Mouse (Mus musculus) neural tube, embryonic 14.5 days (tissue): ENCODE results near the gene Dhx15. TPM values are rescaled to one million over a fixed set of nuclear protein-coding genes. Genes with fewer than 3 reads are reported as not detected.
"Not testable (repeated sequence)": the region's sequence is repeated elsewhere in the genome, so short reads cannot be mapped to it uniquely, and the experiment has no call there.

ENCODE experiments used
- ATAC-seq: fragments of 200-750 bp; cut with Nextera tagmentation; 2 replicates; pipeline ENCODE4 v1.8.0; 2017; ENCODE audit warnings: low read depth, mild to moderate bottlenecking, moderate TSS enrichment, moderate library complexity
- H3K27ac ChIP-seq: fragments of 300-500 bp; sonication (generic); 2 replicates; pipeline ENCODE4 v1.5.1; 2014; ENCODE audit warnings: low read depth, mild to moderate bottlenecking, control low read depth, low read length, moderate library complexity, mixed read lengths
- H3K27me3 ChIP-seq: fragments of 300-500 bp; sonication (generic); 2 replicates; pipeline ENCODE4 v1.6.1; 2014; ENCODE audit warnings: low read length; ENCODE audit not compliant: control insufficient read depth, insufficient read depth
- H3K36me3 ChIP-seq: fragments of 300-500 bp; sonication (generic); 2 replicates; pipeline ENCODE4 v1.6.1; 2014; ENCODE audit warnings: low read length, mixed read lengths; ENCODE audit not compliant: control insufficient read depth, insufficient read depth
- H3K4me1 ChIP-seq: fragments of 300-500 bp; sonication (generic); 2 replicates; pipeline ENCODE4 v1.6.1; 2014; ENCODE audit warnings: low read length; ENCODE audit not compliant: control insufficient read depth, insufficient read depth
- H3K4me2 ChIP-seq: fragments of 300-500 bp; sonication (generic); 2 replicates; pipeline ENCODE4 v1.6.1; 2014; ENCODE audit warnings: mild to moderate bottlenecking, low read depth, low read length, control low read depth
- H3K4me3 ChIP-seq: fragments of 300-500 bp; sonication (generic); 2 replicates; pipeline ENCODE4 v1.5.1; 2014; ENCODE audit warnings: low read depth, low read length, control low read depth, mixed read lengths
- H3K9ac ChIP-seq: fragments of 300-500 bp; sonication (generic); replicated peaks from 2 replicates; pipeline ENCODE4 v1.6.1; 2014; ENCODE audit warnings: low read depth, mild to moderate bottlenecking, control low read depth, low read length, mixed read lengths
- H3K9me3 ChIP-seq: fragments of 300-500 bp; sonication (generic); 2 replicates; pipeline ENCODE4 v1.6.1; 2016; ENCODE audit warnings: low read length; ENCODE audit not compliant: control insufficient read depth
- WGBS: fragments of 180-500 bp; shearing (Covaris S2); extraction: QIAGEN DNeasy Blood & Tissue Kit; methylation state at CpG from one replicate; pipeline ENCODE4 v1.1.7; 2014; 5-methylcytosine and 5-hydroxymethylcytosine counted together
- polyA plus RNA-seq: library from polyadenylated mRNA; unstranded; fragments of >200 nt; fragmentation: Nextera tagmentation; extraction: Ambion mirVana; gene quantifications from 2 replicates; pipeline ENCODE4 v1.2.1, GENCODE M21; 2014

The Dhx15 gene
- polyA plus RNA-seq = 68.8 and 70.5 TPM in 2 replicates

GRCm38 (mm10) chr5:52190371-52191179 lies at the start of gene Dhx15:
Dhx15 (minus strand) TSS chr5:52190514.
- Histone ChIP-seq H3K4me1 (peaks cover 19% of the 10 kb centered on the region), H3K9ac (peak within 1 kb of the TSS; percentile 99), H3K27ac (peak within 1 kb of the TSS; percentile 92), H3K9me3 (no peaks in the 10 kb centered on the region), H3K36me3 (no peaks in the 10 kb centered on the region), H3K4me3 (peak within 1 kb of the TSS; percentile 83), H3K27me3 (no peaks in the 10 kb centered on the region), H3K4me2 (peak within 1 kb of the TSS; percentile 89)
- peak; percentile 96 for ATAC-seq
- WGBS = 1% methylated on average over 53 of the region's 53 CpGs

GRCm38 (mm10) chr5:52238877-52239276 lies 48.6 kb upstream of the Dhx15 start:
- Histone ChIP-seq H3K4me1 (no peaks in the 10 kb centered on the region), H3K27me3 (no peaks in the 10 kb centered on the region), H3K4me2 (no peak overlapping the region), H3K4me3 (no peak overlapping the region), H3K9ac (no peak overlapping the region), H3K9me3 (no peaks in the 10 kb centered on the region; the same call in 1 of the 2 replicates), H3K36me3 (no peaks in the 10 kb centered on the region), H3K27ac (no peak overlapping the region)
- 91% methylated on average over 5 of the region's 5 CpGs for WGBS
- no peak for ATAC-seq

GRCm38 (mm10) chr5:52237956-52238735 lies 47.8 kb upstream of the Dhx15 start:
- no peaks in the 10 kb centered on the region for H3K4me1 ChIP-seq
- no peak overlapping the region for H3K4me3 ChIP-seq
- no peaks in the 10 kb centered on the region; the same call in 1 of the 2 replicates for H3K9me3 ChIP-seq
- H3K36me3 ChIP-seq = no peaks in the 10 kb centered on the region
- H3K27ac ChIP-seq = no peak overlapping the region
- no peaks in the 10 kb centered on the region for H3K27me3 ChIP-seq
- ATAC-seq = no peak
- no peak overlapping the region for H3K9ac ChIP-seq
- no peak overlapping the region for H3K4me2 ChIP-seq
- 74% methylated on average over 8 of the region's 8 CpGs for WGBS

GRCm38 (mm10) chr5:52236585-52236984 lies 46.3 kb upstream of the Dhx15 start:
- H3K27ac ChIP-seq, H3K4me3 ChIP-seq, H3K9ac ChIP-seq, ATAC-seq, H3K4me1 ChIP-seq, H3K4me2 ChIP-seq, H3K9me3 ChIP-seq, H3K36me3 ChIP-seq, H3K27me3 ChIP-seq: not testable (repeated sequence)
- WGBS = 93% methylated on average over 5 of the region's 6 CpGs

- Histone ChIP-seq H3K27me3 (no peaks in the 10 kb centered on the region), H3K36me3 (no peaks in the 10 kb centered on the region), H3K9ac (no peak overlapping the region), H3K4me1 (no peaks in the 10 kb centered on the region), H3K27ac (no peak overlapping the region), H3K4me2 (no peak overlapping the region), H3K4me3 (no peak overlapping the region), H3K9me3 (no peaks in the 10 kb centered on the region; the same call in 1 of the 2 replicates)
- 50% methylated on average over 7 of the region's 7 CpGs for WGBS
- no peak for ATAC-seq
Observed at GRCm38 (mm10) chr5:52234570-52234969, 44.3 kb upstream of the Dhx15 start.

- H3K9ac ChIP-seq = no peak overlapping the region
- no peak overlapping the region for H3K27ac ChIP-seq
- no peaks in the 10 kb centered on the region for H3K4me1 ChIP-seq
- WGBS = 56% methylated on average over 2 of the region's 2 CpGs
- H3K9me3 ChIP-seq = no peaks in the 10 kb centered on the region; the same call in 1 of the 2 replicates
- no peaks in the 10 kb centered on the region for H3K36me3 ChIP-seq
- no peak overlapping the region for H3K4me2 ChIP-seq
- H3K27me3 ChIP-seq = no peaks in the 10 kb centered on the region
- no peak for ATAC-seq
- no peak overlapping the region for H3K4me3 ChIP-seq
Observed at GRCm38 (mm10) chr5:52233891-52234290, 43.6 kb upstream of the Dhx15 start.

- H3K27ac ChIP-seq = no peak overlapping the region
- H3K9ac ChIP-seq = no peak overlapping the region
- H3K36me3 ChIP-seq = no peaks in the 10 kb centered on the region
- no peak overlapping the region for H3K4me3 ChIP-seq
- no peak overlapping the region for H3K4me2 ChIP-seq
- no peaks in the 10 kb centered on the region; the same call in 1 of the 2 replicates for H3K9me3 ChIP-seq
- ATAC-seq = no peak
- 69% methylated on average over 2 of the region's 2 CpGs for WGBS
- H3K27me3 ChIP-seq = no peaks in the 10 kb centered on the region
- H3K4me1 ChIP-seq = no peaks in the 10 kb centered on the region
Observed at GRCm38 (mm10) chr5:52232611-52233010, 42.3 kb upstream of the Dhx15 start.

GRCm38 (mm10) chr5:52232199-52232598 lies 41.9 kb upstream of the Dhx15 start:
- 89% methylated on average over 2 of the region's 2 CpGs for WGBS
- Histone ChIP-seq H3K27ac (no peak overlapping the region), H3K4me2 (no peak overlapping the region), H3K4me3 (no peak overlapping the region), H3K4me1 (no peaks in the 10 kb centered on the region), H3K27me3 (no peaks in the 10 kb centered on the region), H3K9ac (no peak overlapping the region), H3K9me3 (no peaks in the 10 kb centered on the region; the same call in 1 of the 2 replicates), H3K36me3 (no peaks in the 10 kb centered on the region)
- no peak for ATAC-seq

GRCm38 (mm10) chr5:52230466-52230865 lies 40.2 kb upstream of the Dhx15 start:
- no peak overlapping the region for H3K27ac ChIP-seq
- H3K9me3 ChIP-seq = no peaks in the 10 kb centered on the region; the same call in 1 of the 2 replicates
- no peaks in the 10 kb centered on the region for H3K27me3 ChIP-seq
- no peak overlapping the region for H3K9ac ChIP-seq
- ATAC-seq = no peak
- H3K4me3 ChIP-seq = no peak overlapping the region
- no peaks in the 10 kb centered on the region for H3K4me1 ChIP-seq
- 91% methylated on average over 7 of the region's 7 CpGs for WGBS
- no peaks in the 10 kb centered on the region for H3K36me3 ChIP-seq
- no peak overlapping the region for H3K4me2 ChIP-seq
